Mouse (Mus musculus): ENCODE data around the gene Tmem92.

The Tmem92 gene

DNA sequence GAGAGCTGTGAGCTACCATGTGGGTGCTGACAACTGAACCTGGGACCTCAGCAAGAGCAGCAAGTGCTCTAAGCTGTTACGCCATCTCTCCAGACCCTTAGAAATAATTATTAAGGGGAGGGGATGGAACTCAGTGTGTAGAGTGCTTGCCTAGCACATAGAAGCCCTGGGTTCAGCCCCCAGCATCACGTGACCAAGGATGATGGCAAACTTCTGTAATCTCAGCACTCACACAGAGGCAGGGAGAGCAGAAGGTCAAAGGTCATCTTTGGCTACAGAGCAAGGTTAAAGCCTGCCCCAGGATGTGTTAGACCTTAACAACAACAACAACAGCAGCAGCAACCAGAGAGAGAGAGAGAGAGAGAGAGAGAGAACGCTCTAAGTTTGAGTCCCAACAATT lies 54.0 kb downstream of the Tmem92 start:
- ATAC-seq (ENCODE audit: low TSS enrichment), result no peak

GRCm38 (mm10) chr11:94727306-94727705 lies 55.2 kb downstream of the Tmem92 start:
- ATAC-seq (ENCODE audit: low TSS enrichment), result no peak

All from frontal cortex, adult (tissue).